Mouse (Mus musculus) liver, postnatal 0 days (tissue): ENCODE measurements at regions not wholly inside any gene's neighbourhood (a gene's known extent, or its start where the extent isn't known, plus 50 kb on each side); places are given as distances from the start of the nearest gene placed in this dataset.

ENCODE experiments used
- CTCF ChIP-seq: sonication (generic); IDR thresholded peaks from 2 replicates; pipeline ENCODE4 v1.5.1; 2016; ENCODE audit warnings: antibody characterized with exemption, low read depth
- EP300 ChIP-seq: IDR thresholded peaks from 2 replicates; pipeline ENCODE4 v1.6.1; 2016; ENCODE audit warnings: antibody characterized with exemption, low read depth, mild to moderate bottlenecking

GRCm38 (mm10) chr4:125265065-125265464 is 137.4 kb upstream of the Zc3h12a start:
- TF ChIP-seq CTCF (no peak), EP300 (no peak)
